Mouse (Mus musculus) bone marrow macrophage, adult 2 months (primary cell): Measurements from ENCODE around the gene Taf9b. TPM values are rescaled to one million over a fixed set of nuclear protein-coding genes. Genes with fewer than 3 reads are reported as not detected.
A peak's percentile ranks its signal among the peaks of the same experiment; 100 is the strongest.

Experiments
- H3K27ac ChIP-seq: 2 replicates; pipeline ENCODE4 v1.5.1; 2012; ENCODE audit warnings: low read depth, low read length; ENCODE audit not compliant: insufficient read depth
- H3K4me1 ChIP-seq: 2 replicates; pipeline ENCODE4 v1.6.1; 2012; ENCODE audit warnings: low read length; ENCODE audit not compliant: control insufficient read depth, insufficient read depth
- H3K4me3 ChIP-seq: 2 replicates; pipeline ENCODE4 v1.5.1; 2012; ENCODE audit warnings: mild to moderate bottlenecking, low read length, moderate library complexity; ENCODE audit not compliant: insufficient read depth
- CTCF ChIP-seq: IDR thresholded peaks from 2 replicates; pipeline ENCODE4 v1.5.1; 2012; ENCODE audit warnings: low read depth, mild to moderate bottlenecking, low read length, moderate library complexity
- POLR2A ChIP-seq: IDR thresholded peaks from 2 replicates; pipeline ENCODE4 v1.6.1; 2012; ENCODE audit warnings: mild to moderate bottlenecking, low read depth, low read length, borderline replicate concordance
- polyA plus RNA-seq: library from polyadenylated mRNA; stranded (reverse); fragments of >200 nt; gene quantifications from 2 replicates; pipeline ENCODE4 v1.2.4, GENCODE M21; 2012; ENCODE audit not compliant: missing spikeins, insufficient read depth, insufficient read length

Taf9b gene
- polyA plus RNA-seq, 1 experiment, result 3.3 TPM

DNA sequence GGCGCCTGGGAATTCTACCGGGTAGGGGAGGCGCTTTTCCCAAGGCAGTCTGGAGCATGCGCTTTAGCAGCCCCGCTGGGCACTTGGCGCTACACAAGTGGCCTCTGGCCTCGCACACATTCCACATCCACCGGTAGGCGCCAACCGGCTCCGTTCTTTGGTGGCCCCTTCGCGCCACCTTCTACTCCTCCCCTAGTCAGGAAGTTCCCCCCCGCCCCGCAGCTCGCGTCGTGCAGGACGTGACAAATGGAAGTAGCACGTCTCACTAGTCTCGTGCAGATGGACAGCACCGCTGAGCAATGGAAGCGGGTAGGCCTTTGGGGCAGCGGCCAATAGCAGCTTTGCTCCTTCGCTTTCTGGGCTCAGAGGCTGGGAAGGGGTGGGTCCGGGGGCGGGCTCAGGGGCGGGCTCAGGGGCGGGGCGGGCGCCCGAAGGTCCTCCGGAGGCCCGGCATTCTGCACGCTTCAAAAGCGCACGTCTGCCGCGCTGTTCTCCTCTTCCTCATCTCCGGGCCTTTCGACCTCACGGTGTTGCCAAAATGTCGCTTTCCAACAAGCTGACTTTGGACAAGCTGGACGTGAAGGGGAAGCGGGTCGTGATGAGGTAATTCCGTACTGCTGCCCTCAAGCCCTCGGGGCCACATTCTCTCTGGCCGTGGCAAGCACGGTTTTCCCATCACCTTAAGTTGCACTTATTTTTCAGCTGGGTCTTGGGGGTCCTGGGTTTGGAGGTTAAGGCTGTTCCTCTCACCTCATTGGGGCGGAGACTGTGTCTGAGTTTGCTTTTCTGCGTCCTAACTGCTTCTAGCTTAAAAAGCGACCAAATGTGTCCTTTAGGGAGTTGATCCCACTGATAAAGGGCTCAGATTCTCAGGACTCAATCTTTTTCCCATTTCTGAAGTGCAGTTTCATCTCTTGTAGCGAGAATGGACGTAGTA lies 34.0 kb downstream of the Taf9b start, which contains the start of gene Pgk1:
TSS of gene Pgk1 (plus strand) at position 388 of the 937 bp plus-strand sequence.
- Histone ChIP-seq H3K4me3 (peak within 1 kb of the TSS; percentile 88), H3K27ac (peak within 1 kb of the TSS; percentile 83), H3K4me1 (peaks cover 22% of the 10 kb centered on the region)
- no peak for TF ChIP-seq CTCF

DNA sequence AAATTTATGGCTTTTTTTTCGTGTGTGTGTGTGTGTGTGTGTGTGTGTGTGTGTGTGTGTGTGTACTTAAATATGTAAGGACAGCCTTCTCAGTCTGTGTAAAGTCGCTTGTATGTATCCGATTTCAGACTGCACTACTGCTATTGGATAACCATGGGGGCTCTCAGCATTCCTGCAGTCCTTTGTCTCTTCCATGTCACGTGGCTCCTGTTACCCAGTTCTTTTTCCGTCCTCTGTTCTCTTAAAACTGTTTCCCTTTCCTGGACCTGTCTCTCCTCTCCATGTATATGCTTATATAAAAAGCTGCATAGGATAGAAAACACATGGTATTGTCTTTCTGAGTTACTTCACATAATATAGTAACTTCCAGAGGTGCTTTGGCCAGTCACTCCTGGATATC lies 35.3 kb downstream of the Taf9b start:
- Histone ChIP-seq H3K27ac (peak overlapping the region; percentile 45), H3K4me3 (no peak overlapping the region), H3K4me1 (peaks cover 18% of the 10 kb centered on the region)
- TF ChIP-seq CTCF (no peak), POLR2A (no peak)

DNA sequence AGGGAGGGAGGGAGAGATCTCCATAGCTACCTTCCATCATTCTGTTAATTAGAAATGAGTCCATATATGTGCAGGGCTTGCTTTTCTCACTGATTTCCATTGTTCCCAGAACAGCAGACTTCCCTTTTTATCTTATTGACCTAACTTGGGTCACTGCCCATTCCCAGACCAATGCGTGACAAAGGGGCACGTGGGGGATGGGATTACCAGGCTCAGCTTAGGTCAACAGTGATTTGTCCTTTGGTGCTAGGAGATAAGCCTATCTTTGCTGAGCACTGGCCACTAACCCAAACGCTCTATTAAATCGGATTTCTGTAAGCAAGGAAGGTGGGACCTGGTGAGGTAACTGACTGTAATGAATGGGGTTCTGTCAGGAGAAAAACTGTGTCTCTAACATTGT lies 36.7 kb downstream of the Taf9b start:
- Histone ChIP-seq H3K4me1 (peaks cover 13% of the 10 kb centered on the region), H3K4me3 (no peak overlapping the region), H3K27ac (no peak overlapping the region)
- TF ChIP-seq CTCF, result no peak
- TF ChIP-seq POLR2A, result no peak

GRCm38 (mm10) chrX:106176331-106176730 lies 44.6 kb downstream of the Taf9b start:
- no peak for TF ChIP-seq POLR2A
- no peak for TF ChIP-seq CTCF
- Histone ChIP-seq H3K4me1 (no peaks in the 10 kb centered on the region), H3K4me3 (no peak overlapping the region), H3K27ac (no peak overlapping the region)

DNA sequence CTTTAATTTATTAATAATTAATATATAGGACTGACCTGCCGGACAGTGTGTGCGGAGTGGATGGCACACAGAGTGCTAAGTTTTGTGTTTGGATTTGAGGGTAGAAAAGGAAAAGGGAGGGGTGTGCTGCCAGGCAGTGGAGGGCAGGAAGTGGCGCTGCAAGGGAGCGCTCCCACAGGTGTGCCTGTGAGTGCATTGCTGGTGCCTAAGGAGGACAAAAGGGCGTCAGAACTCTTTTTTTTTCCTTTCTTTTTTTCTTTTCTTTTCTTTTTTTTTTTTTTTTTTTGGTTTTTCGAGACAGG lies 49.2 kb downstream of the Taf9b start:
- Histone ChIP-seq H3K4me3 (no peak overlapping the region), H3K4me1 (no peaks in the 10 kb centered on the region), H3K27ac (no peak overlapping the region)
- TF ChIP-seq CTCF, result no peak

- Histone ChIP-seq H3K4me3 (no peak overlapping the region), H3K4me1 (no peaks in the 10 kb centered on the region), H3K27ac (no peak overlapping the region)
- no peak for TF ChIP-seq CTCF
- TF ChIP-seq POLR2A, result no peak
Measured at GRCm38 (mm10) chrX:106171106-106171852, 49.7 kb downstream of the Taf9b start.

DNA sequence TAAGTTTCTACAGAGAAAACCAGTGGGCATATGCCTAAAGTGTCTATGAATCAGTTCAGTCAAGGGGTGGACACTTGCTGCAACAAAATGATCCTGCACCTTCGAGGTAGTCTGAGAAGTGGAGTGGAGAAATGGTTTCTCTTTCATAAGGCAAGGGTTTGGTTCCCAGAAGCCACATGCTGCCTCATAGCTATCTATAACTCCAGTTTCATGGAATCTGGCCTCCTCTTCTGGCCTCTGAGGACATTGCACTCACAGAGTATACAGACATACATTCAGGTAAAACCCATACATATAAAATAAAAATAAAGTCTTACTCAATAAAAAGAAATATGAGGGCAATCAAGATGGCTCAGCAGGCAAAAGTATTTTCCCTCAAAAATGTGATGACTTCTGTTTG lies 55.9 kb downstream of the Taf9b start:
- H3K27ac ChIP-seq, result no peak overlapping the region
- H3K4me1 ChIP-seq, result peaks cover 2% of the 10 kb centered on the region; the same call in 1 of the 2 replicates
- TF ChIP-seq CTCF, result no peak
- TF ChIP-seq POLR2A, result no peak
- no peak overlapping the region for H3K4me3 ChIP-seq

DNA sequence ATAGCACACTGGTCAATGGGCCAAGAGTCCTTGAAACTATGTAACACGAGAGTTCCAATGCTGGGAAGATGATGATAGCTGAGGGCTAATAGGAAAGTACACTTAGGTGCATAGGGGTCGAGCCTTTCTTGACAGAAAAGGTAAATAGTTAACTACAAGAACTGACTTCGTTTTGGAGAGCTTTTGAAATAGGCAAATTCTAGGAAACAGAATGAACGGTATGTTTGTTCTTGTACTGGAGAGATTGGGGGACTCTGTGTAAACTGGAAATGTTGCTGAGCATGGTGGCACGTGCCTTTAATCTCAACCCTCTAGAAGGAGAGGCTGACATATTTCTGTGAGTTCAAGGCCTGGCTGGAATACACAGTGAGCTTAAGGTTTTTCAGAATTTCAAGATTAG lies 56.4 kb downstream of the Taf9b start:
- TF ChIP-seq POLR2A (no peak), CTCF (no peak)
- peaks cover 2% of the 10 kb centered on the region; the same call in 1 of the 2 replicates for H3K4me1 ChIP-seq
- H3K27ac ChIP-seq, result no peak overlapping the region
- no peak overlapping the region for H3K4me3 ChIP-seq

- TF ChIP-seq CTCF, result no peak
- TF ChIP-seq POLR2A, result no peak
- Histone ChIP-seq H3K27ac (no peak overlapping the region), H3K4me1 (peaks cover 2% of the 10 kb centered on the region; the same call in 1 of the 2 replicates), H3K4me3 (no peak overlapping the region)
Measured at GRCm38 (mm10) chrX:106163995-106164394, 57.0 kb downstream of the Taf9b start.

Other genes starting within 250 kb of the Taf9b start
- gene Magt1, start 209.3 kb downstream of the Taf9b start, polyA plus RNA-seq, result 43.8 and 44.7 TPM in 2 replicates
- gene Cox7b, start 205.5 kb downstream of the Taf9b start, polyA plus RNA-seq, result 291 and 396 TPM in 2 replicates
- gene Atp7a, start 193.9 kb downstream of the Taf9b start, polyA plus RNA-seq, result 15.6 and 20.3 TPM in 2 replicates
- 151 and 181 TPM in 2 replicates for gene Tlr13, start 78.0 kb downstream of the Taf9b start, polyA plus RNA-seq
- gene Pgk1, start 34.1 kb downstream of the Taf9b start, polyA plus RNA-seq, result 274 and 285 TPM in 2 replicates
- gene Fnd3c2, start 34.2 kb upstream of the Taf9b start, polyA plus RNA-seq, result not detected in 2 replicates